Mouse (Mus musculus) 416B (cell line): ENCODE measurements around the gene Uap1.
"Not testable (repeated sequence)": the region's sequence is repeated elsewhere in the genome, so short reads cannot be mapped to it uniquely, and the experiment has no call there.

Experiments used
- DNase-seq: peaks from one replicate; pipeline ENCODE4 v3.0.0; 2011; ENCODE audit warnings: low read depth

The Uap1 gene

DNA sequence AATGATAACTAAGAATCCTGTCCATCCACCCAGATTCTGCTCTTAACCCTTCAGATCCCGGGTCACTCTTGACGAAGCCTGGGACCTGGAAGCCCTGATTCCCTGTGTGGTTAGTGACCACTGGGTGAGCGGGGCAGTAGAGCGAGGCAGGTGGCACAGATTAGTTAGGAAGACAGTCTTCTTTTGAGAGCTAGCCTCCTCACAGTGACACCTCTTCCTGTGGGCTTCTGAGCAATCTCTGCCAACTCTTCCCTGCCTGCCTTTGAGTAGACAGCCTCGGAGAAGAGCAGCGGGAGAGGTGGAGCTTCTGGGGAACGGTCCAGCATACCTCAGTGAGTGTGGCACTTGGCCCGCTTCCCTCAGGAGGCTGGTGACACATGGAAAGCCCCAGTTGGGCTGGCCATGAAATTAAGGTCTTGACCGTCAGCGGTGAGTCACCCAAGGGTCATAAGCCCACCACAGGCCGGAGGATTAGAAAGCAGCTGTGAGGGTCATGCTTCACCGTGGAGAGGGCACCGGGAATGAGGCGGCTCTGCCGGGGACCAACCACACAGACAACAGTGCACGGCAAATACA is 63.0 kb downstream of the Uap1 start:
- no peak for DNase-seq

DNA sequence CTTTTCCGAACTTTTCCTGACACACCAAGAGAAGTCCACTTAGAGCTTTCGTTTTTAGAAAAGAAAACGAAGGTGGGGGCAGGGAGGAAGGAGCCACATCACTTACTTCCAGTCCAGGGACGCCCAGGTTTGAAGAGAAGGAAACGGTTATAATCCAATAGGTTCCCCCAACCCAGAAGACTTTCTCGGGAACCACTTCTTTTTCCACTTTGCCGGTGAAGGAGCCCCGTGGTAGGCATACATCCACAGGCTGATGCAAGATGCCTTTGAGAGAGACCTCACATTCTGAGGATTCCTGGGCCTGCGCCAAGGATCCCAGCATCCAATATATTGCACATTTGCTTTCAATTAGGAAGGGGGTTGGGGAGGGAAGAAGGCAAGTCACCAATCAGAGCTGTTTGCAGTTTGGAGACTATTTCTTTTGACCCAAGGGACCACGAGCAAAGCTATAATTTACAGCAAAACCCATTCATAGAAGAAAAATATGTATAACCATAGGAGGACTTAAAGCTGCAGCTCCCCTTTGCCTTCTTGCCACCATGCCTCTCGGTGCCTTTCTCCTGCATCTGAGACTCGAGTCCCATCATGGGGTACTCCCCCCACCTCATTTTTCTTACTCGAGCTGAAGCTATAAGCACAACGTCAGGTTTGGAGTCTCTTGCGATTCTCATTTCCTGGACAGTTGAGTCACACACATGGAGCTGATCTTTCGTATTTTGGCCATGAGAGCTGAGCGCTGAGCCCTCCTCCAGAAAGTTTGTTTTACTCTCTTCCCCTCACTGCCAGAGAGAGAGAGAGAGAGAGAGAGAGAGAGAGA is 64.0 kb downstream of the Uap1 start, which contains the start of gene Ddr2:
Gene Ddr2, minus strand, starts transcription at position 247 of the 817 bp plus-strand sequence.
- no peak for DNase-seq

DNA sequence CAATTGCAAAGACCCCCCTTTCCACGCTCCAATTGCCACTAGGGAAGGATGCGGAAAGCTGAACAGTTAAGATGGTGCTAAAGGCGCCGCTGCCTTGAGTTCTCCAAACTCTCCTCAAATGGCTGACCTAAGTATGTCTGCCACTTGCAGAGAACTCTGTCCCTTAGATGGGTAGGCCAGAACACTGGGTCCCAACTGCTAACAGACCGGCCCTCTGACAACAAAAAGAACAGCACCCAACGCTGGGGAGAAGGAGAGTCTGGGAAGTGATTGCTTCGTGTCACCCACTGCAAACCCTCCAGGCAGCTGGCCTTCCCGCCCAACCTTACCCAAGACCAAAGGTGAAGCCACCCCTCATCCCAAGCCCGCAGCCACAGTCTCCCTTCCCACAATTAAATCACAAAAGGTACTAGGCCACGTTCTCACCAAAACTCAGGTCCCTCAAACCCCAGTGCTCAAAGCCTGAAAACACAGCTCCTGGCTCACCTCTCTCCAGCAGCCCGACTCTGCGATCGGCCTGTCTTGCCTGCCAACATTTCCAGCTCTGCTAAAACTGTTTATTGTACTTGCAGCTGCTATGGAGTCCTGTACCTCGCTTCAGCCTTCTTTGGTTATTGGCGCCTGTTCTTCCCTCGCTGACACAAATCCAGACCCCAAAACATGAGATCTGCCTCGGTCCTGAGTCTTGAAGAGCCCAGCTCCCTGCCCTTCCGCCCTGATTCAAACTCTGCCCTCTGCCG is 64.8 kb downstream of the Uap1 start:
- DNase-seq, result no peak

DNA sequence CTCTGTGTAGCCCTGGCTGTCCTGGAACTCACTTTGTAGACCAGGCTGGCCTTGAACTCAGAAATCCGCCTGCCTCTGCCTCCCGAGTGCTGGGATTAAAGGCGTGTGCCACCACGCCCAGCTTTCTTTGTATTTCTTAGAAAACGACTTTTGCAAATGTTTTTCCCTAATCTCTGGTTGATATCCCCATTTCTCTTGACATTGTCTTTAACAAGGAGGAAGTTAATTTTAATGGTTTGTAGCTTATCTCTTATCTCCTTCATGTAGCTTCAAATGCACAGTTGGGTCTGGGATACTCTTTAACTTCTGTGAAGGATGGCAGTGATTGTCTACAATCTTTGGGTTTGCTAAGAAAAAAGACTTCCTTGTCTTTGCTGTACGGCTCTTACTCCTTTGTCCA is 71.9 kb downstream of the Uap1 start:
- not testable (repeated sequence) for DNase-seq
